Mouse (Mus musculus): ENCODE measurements around the gene Prdx3.
"Not testable (repeated sequence)": the region's sequence is repeated elsewhere in the genome, so short reads cannot be mapped to it uniquely, and the experiment has no call there.

Prdx3 gene

DNA sequence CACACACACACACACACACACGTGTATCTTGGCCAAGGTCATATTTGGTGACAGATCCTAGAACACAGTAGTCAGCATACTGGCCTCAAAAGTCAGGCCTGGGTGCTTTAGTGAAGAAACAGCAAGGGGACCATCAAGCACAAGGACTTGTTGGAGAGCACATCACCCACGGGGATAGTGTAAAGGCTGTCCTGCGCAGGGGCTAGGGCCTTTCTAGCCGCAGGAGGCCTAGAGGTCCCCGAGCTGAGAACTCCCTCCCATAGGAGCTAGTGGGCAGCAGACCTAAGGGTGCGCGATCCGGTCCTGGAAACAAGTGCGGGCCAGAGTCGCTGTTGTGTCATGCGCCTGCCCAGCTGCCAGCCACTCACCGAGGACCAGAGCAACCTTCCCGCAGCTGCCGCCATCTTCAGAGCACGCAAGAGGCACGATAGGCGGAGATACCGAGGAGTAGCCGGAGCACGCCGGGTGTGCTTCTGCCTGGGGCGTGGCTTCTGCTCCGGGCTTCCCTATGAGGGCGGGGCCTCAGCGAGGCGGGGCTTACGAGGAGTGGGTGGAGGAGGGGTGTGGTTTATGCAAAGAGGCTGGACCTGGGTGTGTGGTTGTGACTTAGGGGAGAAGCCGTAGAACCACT lies at the start of gene Prdx3:
Gene Prdx3 (minus strand): TSS at position 493 of the 631 bp plus-strand sequence.
- DNase-seq: peak; percentile 97

DNA sequence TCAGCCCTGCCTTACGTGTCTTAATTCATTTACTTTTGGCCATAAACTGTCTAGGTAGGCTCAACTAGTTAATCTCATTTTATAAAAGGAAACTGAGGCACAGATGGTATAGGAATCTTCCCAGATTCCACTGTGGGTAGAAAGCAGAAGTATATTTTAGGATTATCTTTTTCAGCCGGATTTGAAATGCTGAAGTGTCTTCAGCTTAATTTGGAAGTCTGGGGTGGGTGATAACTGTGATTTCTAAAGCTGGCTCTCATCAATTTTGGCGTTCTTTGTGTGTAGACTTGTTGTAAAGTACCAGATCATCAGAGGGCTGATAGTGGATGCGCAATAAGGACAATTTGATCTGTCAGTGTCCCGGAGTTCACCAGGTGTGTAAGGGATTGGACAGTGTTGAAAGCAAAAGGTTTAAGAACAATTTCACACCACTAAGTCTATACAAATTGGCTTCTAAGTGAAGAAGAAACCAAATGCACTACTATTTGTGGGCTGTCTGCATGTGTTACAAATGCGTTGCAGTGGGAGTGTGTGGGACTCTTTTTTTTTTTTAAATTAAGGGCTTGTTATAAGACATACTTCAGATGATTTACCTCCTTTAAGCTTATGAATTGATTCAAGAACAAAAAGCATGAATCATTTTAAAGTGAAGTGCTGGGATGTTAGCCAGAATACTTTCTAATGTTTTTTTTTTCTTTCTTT lies 42.7 kb upstream of the Prdx3 start:
- no peak for DNase-seq

DNA sequence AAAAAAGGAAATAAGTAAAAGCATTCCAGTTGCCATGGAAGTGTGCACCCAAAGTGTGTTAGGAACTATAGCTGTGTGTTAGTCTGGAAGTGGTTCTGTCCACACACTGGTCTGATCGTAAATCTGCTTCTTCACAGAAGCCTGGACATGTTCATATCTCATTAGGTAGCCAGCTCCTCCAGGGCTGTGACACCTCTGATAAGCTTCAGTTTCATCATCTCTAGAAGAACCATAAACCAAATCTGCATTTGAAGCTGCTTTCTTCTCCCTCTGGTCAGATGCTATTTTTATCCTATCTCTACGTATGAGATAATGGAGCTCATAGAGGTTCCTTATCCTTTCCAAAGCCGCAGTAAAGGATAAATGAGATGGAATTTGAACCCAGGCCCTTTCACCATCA lies 41.5 kb upstream of the Prdx3 start:
- DNase-seq: no peak

DNA sequence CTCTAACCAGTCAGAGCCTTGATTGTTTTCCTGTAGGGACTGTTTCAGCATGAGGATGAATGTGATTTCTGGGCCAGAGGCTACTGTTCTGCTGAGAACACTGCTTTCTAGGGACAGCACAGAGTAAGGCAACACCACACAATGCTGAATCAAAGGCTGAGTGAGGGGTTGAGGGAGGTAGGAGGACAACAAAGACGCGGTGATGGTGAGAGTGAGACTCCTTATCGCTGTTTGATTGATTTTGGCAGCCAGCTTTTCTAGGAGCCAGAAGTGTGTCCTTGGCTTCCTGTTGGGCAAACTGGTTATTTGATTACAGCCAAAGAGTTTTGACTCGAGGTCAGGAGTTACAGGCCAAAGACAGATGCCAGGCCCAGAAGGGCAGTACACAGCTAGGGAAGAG lies 40.9 kb upstream of the Prdx3 start:
- DNase-seq: no peak

DNA sequence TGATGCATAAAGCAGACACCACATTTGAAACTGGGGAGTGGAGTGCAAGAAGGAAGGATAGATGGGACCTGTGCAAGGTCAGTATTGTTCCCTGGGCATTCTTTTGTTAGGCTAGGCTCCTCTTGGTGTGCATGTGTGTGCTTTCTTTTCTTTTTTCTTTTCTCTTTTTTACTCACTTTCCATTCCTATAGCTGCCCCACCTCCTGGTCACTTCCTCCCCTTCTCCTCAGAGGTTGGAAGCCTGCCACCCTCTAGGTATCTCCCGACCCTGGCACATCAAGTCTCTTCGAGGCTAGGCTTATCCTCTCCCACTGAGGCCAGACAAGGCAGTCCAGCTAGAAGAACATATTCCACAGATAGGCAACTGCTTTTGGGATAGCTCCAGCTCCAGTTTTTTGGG lies 37.3 kb upstream of the Prdx3 start:
- no peak for DNase-seq

DNA sequence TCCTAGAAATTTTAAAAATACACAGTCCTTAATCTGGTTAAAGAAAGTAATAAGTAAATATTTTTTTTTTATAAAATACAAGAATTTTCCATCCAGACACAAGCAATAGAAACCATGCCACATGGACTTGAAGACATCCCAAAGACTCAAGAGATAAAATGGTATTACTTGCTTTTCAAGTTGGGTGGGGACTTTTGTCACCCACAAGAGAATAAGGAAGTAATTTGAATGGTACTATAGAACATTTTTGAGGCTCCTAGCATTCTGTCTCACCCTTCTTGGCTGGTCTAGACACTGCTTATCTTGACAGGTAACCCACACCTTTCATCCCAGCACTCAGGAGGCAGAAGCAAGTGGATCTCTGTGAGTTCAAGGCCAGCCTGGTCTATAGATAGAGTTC lies 35.9 kb upstream of the Prdx3 start:
- DNase-seq: no peak

DNA sequence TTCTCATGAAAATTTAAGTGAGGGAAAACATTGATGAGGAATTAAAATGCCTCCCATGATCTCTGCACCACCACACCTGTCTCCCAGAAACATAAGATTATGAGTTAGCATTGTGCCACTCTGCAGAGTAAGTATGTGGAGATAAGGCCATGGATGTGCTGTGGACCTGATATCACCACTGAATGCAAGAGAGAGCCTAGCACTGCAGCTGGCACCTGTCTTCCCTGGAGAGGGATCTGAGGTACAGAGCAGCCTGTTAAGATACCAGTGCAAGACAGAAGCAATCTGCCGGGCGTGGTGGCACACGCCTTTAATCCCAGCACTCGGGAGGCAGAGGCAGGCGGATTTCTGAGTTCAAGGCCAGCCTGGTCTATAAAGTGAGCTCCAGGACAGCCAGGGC lies 31.1 kb upstream of the Prdx3 start:
- DNase-seq: no peak

DNA sequence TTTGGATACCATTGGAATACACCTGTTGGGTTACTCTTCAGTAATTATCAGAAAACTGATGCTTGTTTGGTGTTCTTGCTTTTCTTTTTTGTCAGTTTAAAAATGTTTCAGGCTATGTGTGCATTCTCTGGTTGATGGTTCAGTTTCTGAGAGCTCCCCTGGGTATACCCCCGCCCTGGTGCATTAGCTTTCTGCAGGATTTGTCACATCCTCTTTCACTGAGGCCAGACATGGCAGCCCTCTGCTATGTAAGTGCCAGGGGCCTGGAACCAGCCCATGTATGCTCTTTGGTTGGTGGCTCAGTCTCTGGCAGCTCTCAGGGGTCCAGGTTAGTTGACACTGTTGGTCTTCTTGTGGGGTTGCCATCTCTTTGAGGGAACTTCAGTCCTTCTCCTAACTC lies 29.6 kb upstream of the Prdx3 start:
- no peak for DNase-seq

DNA sequence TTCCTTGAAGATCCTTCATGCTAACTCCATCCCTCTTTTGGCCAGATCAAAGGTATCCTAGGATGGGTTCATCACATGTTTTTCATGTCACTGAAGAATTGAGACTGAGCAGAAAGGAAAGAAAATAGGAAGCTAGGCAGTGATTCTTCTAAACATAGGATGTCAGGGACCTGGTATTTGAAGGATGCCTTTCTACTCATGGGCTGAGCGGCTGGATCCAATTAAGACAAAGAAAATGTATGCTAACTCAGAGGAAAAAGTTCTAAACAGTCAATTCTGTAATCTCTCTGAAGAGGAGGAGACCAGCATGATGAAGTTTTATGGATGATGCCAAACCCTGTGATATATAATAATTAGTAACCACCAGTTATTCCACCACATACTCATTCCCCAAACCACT lies 28.8 kb upstream of the Prdx3 start:
- DNase-seq: no peak

DNA sequence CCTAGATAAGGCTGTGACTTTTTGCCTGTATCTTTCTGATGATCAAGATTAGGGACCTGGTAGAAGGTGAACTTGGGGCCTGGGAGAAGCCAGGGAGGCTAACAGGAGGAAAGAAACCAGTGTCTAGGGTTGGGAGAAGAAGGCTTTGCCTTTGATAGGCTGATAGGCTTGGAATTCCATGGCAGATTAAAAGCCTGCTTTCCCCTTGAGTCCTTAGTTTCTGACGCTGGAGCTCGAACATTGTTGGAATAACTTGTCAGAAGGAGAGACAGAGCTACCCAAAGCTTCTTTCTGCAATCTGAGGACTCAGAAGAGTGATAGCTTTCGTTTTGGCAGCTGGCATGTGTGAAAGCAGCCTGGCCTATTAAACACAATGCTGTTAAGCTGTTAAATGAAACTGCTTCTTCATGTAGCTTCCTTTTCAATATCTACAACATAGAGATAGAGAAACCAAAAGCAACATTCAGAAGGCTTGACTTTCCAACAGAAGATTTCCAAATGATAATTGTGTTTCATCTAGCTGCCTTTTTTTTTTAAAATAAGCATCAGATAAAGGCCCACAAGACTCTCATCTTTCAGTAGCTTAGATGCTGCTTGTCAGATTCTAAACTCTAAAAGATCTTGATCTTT lies 21.0 kb upstream of the Prdx3 start:
- DNase-seq: no peak

DNA sequence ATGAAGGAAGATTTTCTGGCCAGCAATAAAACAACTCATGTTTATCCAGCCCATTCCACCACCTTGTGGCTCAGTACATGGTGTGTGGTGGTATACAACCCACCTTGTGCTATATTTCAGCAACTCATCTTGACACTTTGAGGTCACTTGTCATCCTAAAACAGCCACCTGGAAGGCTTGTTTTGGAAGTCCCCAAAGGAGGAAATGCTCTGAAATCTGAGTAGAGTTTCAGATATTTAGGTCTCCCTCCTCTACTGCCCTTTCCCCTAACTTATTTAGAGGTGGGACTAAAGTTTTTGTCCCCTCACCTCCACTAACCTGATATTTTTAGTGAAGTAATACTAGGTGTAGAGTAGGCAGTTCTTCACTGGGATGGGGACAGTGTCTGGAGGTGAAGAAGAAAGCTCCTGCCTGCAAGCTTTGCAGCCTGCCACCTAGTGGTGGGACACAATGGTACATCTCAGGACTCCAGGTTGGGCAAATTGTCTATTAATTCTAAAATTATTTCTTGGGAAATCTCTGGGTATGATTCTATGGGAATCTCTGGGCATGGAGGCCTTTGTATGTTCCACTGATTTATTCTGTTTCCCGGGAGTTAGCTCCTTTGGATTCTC lies 17.7 kb upstream of the Prdx3 start:
- DNase-seq: peak; percentile 78

DNA sequence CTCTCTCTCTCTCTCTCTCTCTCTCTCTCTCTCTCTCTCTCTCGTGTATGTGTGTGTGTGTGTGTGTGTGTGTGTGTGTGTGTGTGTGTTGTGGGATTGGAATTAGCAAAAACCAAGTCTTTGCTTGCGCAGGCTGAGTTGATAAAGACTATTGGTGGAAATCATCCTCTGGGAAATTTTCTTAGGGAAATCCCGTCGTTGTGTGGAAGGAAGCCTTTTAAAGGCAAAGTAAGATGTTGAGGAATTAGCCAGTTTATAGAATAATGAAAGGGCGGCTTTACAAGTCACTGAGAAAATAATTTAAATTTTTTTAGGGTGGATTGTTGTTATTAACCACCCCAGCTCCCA lies 16.7 kb upstream of the Prdx3 start:
- peak; percentile 18 for DNase-seq

DNA sequence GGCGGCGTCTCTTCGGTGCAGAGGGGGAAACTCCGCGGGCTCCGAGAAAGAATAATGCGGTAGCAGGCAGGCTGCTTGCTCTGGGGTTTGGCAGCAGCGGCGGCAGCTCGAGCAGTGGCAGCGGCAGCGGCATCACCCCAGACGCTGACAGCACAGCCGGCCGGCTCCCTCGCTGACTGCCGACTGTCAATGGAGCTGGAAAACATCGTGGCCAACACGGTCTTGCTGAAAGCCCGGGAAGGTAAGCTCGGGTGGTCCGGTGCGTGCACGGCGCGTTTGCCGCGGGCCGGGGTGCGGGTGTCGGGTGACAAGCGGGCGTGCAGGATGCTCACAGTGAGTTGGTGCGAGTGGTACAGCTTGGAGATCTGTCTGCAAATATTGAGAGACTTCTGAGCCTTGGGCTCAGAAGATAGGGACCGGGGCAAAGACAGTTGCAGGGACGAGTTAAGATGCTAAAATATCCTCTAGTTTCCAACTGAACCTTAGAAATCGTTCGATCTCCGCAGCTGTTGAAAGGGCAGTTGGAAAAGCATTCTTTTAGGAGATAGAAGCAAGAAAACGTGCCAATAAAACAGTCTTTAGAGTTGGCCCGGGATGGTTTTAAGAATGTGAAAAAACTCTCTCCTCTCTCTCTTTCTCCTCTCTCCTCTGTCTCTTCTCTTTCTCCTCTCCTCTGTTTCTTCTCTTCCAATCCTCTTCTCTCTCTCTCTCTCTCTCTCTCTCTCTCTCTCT lies 16.2 kb upstream of the Prdx3 start:
- DNase-seq: peak; percentile 68

DNA sequence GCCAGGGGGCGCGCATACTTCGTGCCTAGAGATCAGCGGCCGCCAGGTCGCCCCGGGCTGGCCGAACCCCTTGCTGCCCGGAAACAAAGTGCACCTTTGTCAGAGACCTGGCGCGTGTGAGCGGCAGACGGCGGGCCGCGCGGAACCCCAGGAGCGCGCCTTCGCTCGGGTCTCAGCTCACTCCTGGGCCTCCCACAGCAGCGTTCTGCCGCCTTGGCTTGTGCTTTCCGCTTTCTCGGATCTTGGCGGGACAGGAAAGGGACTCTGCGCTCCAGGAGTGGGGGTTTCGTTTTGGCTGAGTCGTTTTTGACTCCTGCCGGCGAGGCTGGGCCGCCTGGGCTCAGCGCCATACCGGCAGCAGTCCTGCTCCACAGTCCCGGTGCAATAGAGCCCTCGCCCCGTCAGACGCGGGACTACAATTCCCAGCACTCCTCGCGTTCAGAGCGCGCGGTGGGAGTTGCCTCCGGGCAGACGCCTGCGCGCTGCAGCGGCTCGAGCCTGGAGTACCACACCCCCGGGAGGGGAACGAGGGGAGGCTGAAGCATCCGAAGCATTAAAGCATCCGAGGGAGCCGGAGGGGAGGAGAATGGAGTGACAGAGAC lies 15.5 kb upstream of the Prdx3 start, which contains the start of gene Grk5:
Gene Grk5 (plus strand): TSS at position 36 of the 602 bp plus-strand sequence.
- DNase-seq: peak; percentile 97

DNA sequence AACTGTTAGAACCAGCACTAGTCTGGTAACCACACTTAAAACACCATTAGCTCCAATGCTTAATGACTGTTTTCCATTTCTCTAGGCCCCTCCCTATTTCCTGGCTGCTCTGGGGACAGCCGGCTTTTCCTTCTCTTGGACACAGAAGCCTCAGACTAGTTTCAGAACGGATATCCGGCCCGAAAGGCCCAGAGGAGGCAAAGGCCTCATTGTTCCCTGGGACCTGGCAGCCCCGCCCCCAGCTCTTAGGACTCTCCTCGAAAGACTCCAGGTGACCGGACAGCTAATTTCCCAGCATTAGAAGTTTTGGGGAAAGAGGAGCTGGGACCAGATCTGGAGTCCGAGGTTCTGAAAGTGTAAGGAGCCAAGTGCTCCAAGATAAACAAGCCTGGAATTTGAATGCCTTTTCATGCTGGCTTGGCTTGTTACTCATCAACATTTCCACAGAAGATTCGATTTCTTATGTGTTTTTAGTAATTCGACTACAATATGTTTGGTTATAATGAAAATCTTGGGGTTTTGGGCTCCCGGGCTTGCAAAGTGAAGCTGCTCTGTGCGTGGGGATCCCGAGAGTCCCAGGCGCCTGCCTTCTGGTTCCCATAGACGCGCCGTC lies 14.9 kb upstream of the Prdx3 start:
- DNase-seq: peak; percentile 80

DNA sequence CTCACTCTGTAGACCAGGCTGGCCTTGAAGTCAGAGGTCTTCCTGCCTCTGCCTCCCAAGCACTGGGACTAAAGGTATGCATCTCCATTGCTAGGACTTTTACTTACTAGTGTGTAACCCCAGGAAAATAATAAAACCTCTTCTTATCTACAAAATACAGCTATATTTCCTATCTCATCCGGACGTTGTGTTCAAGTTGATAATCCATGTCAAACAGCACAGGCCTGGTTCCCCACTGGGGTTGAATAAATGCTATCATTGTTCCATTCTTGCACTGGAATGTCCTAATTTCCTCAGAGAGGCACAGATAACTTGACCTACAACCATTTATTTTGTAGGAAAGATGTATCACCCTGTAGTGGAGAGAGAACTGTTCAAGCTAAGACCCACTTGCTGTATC lies 13.3 kb upstream of the Prdx3 start:
- no peak for DNase-seq

DNA sequence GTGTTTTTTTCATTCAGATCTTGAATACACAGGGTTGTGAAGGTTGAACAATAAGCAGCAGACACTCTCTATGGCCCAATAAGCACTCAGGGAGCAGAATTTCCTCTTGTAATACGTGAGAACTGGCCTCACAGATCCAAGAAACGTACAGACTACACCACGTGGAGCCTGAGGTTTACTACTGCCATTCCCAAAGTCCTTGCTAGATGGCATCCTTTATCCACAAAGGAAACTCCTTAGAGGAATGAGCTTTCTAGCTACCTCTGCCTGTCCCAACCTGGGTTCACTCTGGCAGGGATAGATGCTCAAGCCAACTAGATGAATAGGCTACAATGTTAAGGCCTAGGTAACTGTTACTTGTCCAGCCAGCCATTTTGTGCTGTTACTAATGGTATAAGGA lies 8.8 kb upstream of the Prdx3 start:
- peak; percentile 53 for DNase-seq

DNA sequence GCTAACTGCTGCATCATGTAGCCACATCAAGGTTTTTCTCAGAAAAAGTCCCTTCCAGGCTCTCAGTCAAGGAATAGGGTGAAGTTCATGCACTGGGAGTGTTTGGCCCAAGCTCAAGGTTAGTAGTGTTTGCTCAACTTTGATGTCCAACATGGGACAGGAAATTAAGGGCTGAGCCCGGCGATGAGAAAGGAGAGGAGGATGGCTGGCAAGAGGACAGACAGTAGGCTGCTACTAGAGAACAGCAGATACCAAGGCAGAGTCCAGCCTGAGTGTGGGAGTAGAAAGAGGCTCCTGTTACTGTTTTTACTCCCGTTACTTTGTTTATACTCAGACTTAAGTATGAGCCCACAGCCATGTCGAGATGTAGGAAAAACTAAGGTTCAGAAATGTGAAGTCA lies 855 bp downstream of the Prdx3 start:
- DNase-seq: no peak

DNA sequence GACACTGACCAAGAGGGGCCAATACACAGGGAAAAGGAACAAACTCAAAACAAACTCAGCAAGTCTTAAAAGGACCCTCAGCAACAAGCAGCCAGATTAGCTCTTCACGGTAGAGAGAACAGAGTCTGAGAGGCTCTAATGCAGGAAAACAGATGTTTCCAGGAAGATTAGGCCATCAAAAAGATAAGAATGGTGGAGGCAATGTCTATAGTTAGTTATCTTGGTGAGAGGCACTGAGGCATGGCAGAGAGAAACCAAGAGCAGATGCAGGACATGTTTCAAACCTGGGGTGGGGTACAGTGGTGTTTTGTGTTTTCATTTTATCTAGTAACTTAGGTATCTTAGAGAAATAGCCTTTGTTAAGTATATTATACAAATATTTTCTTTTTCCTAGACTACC lies 2.1 kb downstream of the Prdx3 start:
- DNase-seq: no peak

DNA sequence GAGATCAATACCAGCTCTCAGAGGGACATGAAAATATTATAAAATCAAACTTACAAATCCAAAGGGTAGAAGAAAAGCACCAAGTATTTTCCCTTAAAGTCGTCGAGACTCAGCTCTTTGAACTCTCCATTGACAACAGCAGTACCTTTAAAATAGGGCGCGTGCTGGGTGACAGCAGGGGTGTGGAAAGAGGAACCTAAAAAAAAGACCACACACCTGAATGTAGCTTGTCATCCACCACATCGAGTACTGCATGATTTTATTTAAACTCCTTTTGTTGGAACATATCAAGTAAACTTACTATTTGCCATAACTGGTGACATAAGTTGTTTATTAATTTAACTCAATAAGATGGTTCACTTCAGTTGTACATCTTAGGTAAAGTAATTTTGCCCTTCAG lies 3.0 kb downstream of the Prdx3 start:
- DNase-seq: no peak

DNA sequence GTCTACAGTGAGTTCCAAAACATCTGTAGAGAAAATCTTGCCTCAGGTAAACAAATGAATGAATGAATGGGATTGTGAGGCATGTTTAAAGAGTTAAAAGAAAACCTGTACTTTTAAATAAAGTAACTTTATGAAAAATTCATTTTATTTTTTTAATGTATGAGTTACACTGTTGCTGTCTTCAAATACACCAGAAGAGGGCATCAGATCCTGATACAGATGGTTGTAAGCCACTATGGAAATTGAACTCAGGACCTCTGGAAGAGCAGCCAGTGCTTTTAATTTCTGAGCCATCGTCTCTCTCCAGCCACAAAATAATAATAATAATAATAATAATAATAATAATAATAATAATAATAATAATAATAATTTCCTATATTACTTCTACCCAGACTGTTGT lies 3.9 kb downstream of the Prdx3 start:
- no peak for DNase-seq

DNA sequence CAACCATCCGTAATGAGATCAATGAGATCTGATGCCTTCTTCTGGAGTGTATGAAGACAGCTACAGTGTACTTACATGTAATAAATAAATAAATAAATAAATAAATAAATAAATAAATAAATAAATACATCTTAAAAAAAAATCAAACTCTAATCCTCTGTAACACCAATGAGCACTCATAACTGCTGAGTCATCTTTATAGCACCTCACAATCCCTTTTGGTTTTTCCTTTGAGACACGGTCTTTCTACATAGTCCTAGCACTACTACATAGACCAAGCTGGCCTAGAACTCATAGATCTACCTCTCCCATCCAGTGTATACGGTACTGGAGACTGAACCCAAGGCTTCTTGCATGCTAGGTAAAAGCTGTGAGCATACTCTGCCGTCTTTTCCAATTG lies 8.2 kb downstream of the Prdx3 start:
- not testable (repeated sequence) for DNase-seq

Data from embryo, embryonic 11 days (tissue).